Mouse (Mus musculus): ENCODE measurements around the gene Mms22l.
"Not testable (repeated sequence)": the region's sequence is repeated elsewhere in the genome, so short reads cannot be mapped to it uniquely, and the experiment has no call there.

The Mms22l gene

DNA sequence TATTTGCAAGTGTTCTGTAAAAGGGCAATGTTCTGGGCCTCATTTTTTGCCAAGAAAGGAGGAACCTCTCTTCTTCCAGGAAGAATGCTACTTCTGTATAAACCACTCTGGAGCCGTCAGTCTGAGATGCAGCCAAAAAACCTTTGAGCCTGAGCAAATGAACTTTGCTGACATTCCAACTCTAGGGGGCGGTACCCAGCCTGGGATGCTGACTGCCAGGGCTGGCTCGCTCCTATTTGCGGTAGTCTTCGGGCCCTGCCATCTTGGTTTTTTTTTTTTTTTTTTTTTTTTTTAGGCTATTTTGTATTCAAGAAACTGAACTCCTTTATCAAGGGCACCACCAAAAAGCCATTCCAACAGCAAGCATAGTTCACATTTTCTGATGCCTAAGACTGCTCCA is 124.2 kb downstream of the Mms22l start:
- no peak for DNase-seq (ENCODE audit: low read depth, low spot score)

DNA sequence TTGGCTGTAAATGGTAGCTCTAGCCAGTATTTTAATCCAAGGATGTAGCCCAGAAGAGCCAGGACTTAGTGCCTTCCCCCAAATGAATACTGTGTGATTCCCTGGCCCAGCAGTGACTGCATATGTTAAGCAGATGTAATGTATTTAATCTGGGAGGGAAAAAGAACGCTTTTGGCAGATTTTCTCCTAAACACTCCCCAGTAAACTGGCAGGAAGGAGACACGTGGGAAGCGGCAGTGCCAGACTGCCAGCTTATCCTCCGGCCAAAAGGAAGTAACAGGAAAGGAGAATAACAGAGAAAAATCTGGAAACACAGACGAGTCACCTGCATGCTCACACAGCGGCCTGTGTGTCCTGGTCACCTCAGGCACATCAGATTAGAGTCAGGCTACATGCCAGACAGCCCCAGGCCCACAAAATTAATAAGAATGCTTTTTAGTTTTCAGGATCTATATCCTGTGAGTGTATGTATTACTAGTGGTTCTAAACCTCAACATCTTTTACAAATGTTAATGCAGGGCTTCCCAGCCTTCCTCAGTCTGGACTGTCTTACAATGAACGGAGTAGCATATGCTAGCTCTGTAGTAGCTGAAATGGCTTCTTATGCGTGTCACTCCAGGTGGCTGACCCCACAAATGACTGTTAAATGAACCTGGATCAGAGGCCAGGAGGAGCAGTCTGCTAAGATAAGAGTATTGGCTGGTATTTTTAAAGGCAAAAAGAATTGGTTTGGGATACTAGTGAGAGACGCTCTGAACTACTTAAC is 125.4 kb downstream of the Mms22l start:
- DNase-seq (ENCODE audit: low read depth, low spot score), result no peak

DNA sequence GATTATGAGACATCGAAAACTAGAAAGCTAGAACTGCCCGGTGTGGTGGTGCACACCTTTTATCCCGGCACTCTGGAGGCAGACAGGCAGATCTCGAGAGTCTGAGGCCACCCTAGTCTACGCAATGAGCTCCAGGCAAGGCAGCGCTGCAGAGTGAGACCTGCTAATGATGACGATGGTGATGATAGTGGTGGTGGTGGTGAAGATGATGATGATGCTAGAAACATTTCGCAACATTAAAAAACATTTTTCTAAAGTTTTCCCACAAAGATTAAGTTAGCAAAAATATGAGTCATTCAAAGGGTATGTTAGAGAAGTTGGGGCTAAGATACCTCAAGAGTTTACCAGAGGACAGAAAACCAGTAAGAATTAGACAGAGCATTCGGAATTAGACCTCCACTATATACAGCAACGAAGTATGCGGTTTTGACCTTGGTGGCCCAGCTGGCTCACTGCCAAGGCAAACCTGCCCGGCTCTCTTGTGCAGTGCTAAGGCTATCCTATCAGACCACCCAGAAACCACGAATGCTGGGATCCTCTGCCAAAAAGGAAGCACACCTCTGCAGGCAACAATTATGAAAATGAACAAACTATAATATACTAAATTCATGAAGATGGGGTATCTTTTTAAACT is 129.8 kb downstream of the Mms22l start:
- DNase-seq (ENCODE audit: low read depth, low spot score), result peak; percentile 12

DNA sequence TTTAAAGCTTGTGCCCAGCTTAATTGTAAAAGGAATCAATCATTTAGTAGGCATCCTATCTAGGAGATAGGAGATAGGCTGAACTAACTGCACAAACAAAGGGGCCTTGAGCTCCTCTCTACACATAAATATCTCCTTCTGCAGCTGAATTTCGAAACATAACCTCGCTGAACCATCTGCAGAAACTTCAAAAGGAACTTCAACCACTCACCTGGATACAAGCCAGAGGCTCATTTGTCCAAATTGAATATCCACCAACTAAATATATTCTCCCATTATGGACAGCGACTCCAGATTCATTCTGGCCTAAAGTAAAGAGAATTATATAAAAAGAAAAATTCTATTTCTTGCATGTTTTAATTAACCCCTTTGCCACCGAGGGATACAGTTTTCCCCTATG is 130.4 kb downstream of the Mms22l start:
- DNase-seq (ENCODE audit: low read depth, low spot score), result no peak

DNA sequence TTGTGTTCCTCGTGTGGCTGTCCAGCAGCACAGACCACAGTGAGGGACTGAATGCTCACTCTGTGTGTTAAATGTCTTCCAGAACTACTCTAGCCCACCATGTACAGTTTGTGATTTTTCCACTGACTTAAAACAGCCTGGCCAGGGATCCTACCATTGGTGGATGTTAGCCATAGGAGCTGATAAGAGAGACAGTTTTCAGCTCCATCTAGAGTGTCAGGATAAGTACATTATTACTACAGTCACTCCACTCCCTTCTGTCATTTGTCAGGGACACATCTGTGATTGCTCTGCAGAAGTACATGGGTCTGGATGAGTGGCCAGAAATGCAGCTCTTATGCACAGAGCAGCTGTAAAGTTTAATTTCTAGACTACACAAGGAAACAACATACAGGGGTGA is 131.6 kb downstream of the Mms22l start:
- DNase-seq (ENCODE audit: low read depth, low spot score), result no peak

DNA sequence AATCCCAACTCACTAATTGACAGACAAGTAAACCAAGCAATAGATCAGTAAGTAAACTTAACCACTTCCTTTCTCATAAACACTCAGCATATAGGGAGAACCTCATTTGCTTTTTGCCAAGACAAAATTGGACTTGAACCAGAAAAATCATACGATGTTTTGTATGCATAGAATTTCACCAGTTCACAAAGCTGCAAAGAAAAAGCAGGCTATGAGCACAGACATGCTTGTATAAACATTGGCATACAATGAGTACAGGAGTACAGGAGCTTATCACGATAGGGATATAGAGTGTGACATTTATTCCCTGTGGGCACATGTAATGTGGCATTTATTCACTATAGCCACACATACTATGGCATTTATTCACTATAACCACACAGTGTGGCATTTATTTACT is 134.2 kb downstream of the Mms22l start:
- DNase-seq (ENCODE audit: low read depth, low spot score), result no peak

DNA sequence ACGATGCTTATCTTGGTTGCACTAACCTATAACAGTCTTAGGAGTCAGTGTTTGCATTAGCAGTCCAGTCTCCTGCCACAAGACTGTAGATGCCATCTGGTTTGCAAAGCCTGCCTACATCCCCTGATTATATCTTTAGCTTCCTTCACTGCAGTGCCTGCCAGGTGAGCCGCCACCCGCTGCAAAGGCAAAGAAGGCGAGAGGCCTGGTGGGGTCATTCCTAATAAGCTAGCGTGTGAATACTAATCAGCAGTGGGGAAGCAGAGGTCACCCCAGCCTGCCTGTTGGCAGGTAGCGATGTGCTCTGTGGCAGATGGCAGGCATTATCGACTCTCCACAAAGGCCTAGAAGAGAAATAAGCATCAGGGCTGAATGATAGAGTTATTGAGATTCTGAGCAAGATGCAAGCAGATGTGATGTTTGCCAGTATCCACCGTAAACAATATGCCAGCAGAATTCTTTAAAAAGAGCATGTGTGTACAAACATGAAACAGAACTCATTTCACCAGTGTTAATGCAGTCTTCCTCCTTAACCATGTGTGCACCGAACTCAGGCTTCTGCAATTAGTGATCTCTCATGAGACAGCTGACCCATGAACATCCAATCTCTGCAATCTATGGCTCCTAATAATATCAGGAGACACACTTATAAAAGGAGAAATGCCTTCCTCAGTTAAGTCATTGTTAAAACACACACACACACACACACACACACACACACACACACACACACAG is 135.1 kb downstream of the Mms22l start:
- no peak for DNase-seq (ENCODE audit: low read depth, low spot score)

DNA sequence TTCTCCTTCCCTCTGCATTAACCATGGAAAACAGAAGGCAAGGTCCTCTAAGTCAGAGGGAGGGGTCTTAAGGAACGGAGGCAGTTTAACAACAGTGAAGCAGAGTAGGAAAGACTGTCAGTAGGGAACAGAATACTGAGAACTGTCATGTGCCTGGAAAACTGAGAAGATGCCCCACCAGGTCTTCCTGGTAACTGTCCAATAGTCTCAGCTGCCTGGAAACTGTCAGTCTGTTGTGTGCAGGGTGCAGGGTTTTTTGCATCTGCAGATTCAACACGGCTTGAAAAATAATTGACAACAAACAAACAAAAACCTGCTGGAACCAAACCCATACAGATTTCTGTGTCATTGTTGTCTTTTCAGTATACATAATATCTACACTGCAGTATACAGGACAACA is 146.1 kb downstream of the Mms22l start:
- DNase-seq (ENCODE audit: low read depth, low spot score), result no peak

DNA sequence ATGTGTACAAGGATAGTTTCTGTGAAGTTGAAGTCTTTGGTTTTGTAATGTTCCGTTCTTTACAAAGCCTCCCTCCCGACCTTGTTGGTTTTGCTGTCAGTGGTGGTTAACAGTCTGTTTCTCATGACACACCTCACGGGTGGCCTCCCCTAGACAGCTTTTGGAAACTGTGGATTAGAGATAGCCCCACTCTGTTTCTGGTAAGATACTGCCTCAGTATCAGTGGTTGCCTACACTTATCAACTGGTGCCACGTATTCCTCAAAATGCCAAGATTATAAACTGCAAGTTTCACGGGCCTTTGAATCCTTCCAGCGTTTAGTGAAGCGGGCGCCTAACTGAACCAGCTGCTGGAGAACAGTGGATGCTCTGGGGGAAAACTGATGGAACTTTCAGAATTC is 148.5 kb downstream of the Mms22l start:
- not testable (repeated sequence) for DNase-seq (ENCODE audit: low read depth, low spot score)

All from forelimb bud, embryonic 11.5 days (tissue).